Mouse (Mus musculus) megakaryocyte-erythroid progenitor cell, adult 5-6 weeks (primary cell): ENCODE measurements around the gene Gm6034. TPM values are rescaled to one million over a fixed set of nuclear protein-coding genes. Genes with fewer than 3 reads are reported as not detected.
"Not testable (repeated sequence)": the region's sequence is repeated elsewhere in the genome, so short reads cannot be mapped to it uniquely, and the experiment has no call there.

Experiments used
- ATAC-seq: replicated peaks from 2 replicates; pipeline ENCODE4 v1.8.0; 2016; ENCODE audit warnings: mild to moderate bottlenecking, inconsistent platforms; ENCODE audit not compliant: severe bottlenecking, poor library complexity, low FRiP score, low TSS enrichment
- total RNA-seq, 2 experiments: library from RNA; stranded (forward) in 1 of 2; stranded (reverse) in 1 of 2; fragments of 200-1000, 215-1000 nt in 1 of 2; fragments of >200 nt in 1 of 2; fragmentation: Nextera tagmentation in 1 of 2; gene quantifications; 2 replicates each; pipeline ENCODE4 v1.2.3; 2014 to 2017

Gm6034 gene
- 0.52 TPM in 1 of 2 replicates, not detected in the other for total RNA-seq (2014; fragmentation: Nextera tagmentation)
- total RNA-seq (2017), result not detected in 2 replicates

DNA sequence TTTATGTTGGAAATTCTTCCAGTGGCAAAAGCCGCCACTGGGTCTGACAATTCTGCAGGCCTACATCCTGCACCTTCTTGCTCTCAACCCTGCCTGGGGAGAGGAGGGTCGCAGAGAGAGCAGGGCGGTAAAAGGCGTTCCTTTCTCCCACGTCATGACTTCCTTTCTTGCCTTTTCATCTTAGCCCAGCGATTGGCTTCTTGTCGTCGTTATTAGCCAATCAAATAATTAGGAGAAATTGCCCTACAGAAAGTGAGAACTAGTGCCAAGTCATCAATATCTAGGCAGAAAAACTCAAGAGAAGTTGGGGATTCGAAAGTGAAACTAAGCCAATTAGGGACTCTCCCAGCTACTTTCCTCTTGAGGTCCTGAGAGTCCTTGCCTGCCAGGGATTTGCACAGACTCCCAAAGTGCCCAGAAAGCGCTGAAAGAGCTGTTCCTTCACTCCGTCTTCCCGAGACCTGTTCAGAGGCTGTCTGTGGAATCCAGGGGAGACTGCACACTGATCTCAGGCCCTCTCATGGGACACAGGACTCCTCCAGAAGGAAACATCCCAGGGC, at the start of gene Gm6034, which contains the start of gene H2-T22:
Gene Gm6034, plus strand, starts transcription at position 352 of the 560 bp plus-strand sequence.
Gene H2-T22, minus strand, starts transcription at position 138 of the 560 bp plus-strand sequence.
- ATAC-seq, result peak; percentile 93

DNA sequence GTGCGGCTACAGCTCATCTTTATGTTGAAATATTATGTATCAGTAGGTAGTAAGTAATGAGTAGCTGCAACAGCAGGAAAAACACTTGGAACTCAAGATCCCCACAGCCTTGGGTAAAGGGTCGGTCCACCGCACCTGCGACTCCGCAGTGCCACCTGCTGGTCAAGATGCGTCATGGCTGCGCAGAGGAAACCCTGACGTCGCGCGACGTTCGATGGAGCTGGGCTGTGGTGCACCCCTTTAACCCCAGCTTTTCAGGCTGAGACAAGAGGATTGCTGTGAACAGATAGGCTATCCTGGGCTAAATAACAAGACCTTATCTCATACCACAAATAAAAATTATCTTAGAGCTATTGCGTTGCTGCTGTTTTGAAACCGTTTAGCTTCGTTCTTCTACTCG, 49.1 kb upstream of the Gm6034 start:
- peak; percentile 47 for ATAC-seq

DNA sequence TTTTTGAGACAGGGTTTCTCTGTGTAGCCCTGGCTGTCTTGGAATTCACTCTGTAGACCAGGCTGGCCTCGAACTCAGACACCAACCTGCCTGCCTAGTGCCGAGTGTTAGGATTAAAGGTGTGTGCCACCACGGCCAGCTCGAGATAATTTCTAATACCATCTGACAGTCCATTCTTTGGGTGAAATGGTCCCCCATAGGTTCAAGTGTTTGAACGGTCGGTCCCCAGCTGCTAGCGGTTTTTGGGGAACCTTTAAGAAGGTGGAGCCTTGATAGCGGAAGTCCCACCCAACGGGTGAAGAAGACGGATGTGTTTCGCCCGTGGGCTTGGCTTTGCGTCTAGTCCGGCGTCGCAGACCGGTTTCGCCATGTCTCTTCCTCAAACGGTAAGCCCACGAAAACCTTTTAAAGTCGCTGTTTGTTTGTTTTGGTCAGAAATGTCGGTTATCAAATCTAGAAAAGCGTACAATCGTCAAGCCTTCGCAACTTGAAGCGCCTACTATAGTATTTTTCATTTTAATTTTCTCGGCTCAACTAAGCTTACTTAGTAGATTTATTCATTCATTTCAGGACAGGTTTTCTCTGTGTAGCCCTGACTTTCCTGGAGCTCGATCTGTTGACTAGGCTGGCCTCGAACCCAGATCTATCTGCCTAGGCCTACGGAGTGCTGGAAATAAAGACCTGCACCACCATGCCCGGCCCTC, 48.4 kb upstream of the Gm6034 start:
- ATAC-seq, result peak; percentile 46

DNA sequence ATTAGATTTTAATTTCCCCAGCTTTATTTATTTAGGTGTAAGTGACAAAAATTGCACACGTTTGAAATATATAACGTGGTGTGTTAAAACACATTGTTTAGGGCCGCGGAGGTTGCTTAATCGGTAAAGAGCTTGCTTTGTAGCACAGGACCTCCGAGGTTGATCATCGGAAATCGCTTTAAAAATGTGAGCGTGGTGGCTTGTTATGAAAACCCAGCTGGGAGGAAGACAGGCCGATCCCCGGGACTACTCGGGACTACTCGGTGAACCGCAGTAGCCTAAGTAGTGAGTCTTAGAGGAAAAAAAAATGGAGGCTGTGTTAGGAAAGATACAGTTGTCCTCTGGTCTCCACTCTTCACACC, 47.9 kb upstream of the Gm6034 start:
- no peak for ATAC-seq

DNA sequence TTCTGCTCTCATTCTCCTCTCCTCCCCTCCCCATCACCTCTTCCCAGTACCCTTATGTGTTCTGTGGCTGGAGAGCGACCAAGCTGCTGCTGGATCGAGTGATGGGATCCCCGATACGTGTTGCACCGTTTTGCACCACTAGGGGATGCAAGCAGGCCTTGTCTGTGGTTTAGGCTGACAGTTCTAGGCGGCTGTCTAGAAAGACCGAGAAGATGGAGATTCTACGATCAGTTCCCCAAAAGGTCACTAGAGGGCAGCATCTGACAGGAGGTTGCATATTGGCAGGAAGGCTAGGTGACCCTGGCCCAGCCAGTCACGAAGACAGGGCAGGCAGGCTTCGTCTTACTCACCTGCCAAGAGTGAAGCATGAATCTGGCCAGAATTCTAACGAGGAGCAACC, 45.8 kb upstream of the Gm6034 start:
- peak; percentile 64 for ATAC-seq

DNA sequence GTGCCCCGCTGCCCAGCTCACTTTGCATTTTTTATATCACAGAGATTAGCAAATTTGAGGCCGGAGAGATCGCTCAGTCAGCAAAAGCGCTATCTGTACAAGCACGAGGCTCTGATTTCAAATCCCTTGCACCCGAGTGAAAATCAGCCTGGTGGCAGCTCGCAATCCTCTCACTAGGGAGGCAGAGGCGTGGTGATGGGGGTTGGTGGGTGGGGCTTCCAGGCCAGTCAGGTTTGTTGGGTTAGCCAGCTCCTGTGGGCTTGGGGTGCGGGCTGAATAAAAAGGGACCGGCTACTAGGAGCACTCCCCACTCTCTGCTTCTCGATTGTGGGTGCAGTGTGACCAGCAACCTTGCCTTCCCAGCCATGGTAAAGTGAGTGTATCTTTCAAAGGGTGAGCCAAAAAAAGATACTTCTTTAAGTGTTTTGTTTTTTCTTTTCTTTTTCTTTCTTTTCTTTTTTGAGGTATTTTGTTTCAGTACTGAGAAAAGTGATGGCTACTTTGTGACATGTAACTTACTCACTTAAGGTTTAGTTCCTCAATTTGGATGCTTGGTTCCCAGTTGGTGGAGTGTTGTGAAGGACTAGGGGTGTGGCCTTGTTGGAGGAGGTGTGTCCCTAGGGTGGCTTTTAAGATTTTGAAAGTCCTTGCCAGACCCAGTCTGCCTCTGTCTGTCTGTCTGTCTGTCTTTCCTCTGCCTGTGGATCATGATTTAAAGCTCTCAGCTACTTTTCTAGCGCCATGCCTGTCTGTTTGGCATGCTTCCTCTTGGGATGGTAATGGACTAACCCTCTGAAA, 44.8 kb upstream of the Gm6034 start:
- no peak for ATAC-seq

DNA sequence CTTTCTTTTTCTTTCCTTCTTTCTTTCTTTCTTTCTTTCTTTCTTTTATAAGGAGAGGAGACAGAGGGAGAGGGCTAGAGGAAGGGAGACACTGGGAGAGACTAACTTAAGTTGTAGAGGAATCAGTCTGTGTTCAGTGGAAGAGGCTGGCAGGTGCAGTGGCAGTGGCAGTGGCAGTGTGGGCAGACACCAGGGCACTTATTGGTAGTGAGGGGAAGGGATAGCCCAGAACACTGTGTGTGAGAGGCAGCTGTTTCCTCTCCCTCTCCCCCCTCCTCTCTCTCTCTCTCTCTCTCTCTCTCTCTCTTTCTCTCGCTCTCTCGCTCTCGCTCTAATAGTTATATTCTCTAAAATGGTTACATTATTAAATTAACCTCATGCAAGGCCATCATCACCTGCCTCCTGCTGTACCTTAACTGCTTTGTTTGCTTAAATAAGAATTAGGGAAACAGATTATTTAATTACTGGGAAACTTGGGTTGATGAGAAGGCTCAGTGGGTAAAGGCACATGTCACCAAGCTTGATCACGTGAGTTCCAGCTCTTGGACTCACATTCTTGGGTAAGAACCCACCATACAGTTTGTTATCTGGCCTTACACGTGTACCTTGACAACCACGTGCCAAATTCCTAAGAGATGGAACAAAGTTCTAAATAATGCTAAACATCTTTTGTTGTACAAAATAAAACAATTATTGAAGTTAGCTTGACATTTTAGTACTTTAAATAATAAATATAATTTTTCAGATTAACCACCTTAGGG, 44.0 kb upstream of the Gm6034 start:
- ATAC-seq, result no peak

DNA sequence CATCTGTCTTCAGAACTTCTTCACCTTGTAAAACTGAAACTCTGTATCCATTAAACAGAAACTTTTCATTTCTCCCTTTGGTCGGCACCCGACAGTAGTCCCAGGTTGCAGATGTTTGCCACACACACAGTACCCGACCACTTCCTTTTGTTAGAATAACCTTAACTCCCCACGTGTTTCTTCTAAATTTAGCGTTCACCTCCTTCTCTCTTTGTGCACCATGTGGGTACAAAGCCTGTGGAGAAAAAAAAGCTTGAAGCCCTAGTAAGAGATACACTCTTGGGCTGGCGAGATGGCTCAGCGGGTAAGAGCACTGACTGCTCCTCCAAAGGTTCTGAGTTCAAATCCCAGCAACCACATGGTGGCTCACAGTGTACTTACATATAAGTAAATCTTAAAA, 43.4 kb upstream of the Gm6034 start:
- ATAC-seq, result no peak

DNA sequence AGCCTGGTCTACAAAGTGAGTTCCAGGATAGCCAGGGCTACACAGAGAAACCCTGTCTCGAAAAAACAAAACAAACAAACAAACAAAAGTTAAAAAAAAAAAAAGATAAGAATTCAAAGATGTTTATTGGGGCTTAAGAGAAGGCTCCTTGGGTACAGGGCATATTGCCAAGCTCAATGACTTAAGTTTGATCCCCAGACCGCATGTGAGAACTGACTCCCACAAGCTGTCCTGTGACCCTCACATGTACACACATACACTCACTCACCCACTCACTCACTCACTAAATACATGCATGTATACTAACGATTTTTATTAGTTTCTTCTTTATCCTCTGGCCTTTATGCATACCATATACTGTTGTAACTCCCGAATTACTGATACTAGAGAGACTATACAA, 42.4 kb upstream of the Gm6034 start:
- no peak for ATAC-seq

DNA sequence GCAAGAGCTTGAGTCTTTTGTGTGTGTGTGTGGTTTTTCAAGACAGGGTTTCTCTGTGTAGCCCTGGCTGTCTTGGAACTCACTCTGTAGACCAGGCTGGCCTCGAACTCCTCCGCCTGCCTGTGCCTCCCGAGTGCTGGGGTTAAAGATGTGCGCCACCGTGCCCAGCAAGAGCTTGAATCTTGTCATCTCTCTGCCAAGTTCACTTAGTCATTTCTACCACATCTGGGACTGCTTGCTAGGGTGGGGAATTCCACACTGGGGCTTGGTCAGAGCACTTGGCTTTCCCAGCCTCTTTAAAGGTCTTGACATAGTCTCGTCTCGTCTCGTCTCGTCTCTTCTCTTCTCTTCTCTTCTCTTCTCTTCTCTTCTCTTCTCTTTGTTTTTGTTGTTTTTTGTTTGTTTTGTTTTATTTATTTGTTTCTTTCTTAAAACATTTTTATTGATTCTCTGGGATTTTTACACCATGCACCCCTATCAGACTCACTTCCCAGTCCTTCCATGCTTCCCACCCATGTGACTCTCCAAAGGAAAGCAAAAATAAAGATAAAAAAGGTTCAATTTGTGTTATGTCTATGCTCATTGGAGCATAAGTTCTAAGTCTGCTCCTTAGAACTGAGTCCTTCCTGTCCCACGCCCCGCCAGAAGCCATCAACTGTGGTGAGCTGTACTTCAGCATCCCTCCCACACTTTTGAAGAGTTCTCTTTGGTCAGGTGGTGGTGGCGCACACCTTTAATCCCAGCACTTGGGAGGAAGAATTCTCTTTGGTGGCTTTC, 41.5 kb upstream of the Gm6034 start:
- ATAC-seq, result no peak

DNA sequence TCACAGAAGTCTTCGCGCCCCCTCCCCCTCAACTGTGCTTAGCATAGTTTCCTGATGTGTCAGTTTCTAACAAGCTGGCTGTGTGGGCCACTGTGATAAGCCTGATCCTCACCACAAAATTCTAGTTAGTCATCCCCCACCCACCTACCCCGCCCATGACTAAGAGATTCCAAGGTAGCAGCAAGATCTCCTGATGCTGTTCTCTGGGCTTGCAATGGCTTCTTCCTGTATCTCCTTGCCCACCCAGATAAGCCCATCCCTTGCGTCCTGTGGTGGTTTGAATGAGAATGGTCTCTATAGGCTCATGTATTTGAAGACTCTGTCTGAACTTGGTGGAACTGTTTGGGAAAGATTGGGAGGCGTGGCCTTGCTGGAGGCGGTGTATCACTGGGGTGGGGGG, 40.8 kb upstream of the Gm6034 start:
- peak; percentile 77 for ATAC-seq

DNA sequence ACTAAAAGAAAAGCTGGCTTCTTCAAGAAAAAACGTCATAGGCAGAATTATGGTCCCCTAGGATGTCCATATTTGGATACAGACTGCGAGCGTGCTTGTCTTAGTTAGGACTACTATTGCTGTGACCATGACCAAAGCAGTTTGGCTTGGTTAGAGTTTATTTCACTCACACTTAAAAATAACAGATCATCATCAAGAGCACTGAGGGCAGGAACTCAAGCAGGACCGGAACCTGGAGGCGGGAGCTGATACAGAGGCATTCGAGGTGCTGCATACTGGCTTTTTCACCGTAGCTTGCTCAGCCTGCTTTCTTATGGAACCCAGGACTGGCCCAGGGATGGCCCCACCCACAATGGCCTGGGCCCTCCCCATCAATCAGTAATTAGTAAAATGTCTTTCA, 39.4 kb upstream of the Gm6034 start:
- ATAC-seq, result no peak

DNA sequence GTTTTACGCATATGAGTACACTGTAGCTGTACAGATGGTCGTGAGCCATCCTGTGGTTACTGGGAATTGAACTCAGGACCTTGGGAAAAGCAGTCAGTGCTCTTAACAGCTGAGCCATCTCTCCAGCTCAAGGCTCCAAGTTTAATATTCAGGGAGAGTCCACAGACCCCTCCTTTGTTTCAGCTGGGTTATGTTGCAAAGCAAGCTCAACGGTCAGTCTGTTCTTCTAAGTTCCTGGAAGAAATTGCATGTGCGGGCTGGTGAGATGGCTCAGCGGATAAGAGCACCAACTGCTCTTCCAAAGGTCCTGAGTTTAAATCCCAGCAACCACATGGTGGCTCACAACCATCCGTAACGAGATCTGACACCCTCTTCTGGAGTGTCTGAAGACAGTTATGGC, 38.4 kb upstream of the Gm6034 start:
- ATAC-seq, result not testable (repeated sequence)

DNA sequence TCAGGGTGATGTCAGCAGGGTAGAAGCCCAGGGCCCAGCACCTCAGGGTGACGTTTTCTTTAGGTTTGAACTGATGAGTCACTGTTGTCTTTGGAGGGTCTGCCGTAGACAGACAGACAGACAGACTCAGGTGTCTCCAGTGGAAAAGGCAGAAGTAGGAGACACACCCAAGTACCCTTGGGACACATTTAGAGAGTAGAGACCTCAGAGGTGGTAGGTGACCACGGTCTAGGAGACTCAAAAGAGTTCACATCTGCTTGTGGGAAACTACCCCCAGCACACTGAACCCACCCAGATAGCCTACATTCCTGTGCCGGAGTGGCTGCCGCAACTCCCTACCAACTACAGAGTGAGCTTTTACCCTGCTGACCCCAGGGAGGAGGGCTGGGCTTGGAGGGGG, 27.8 kb upstream of the Gm6034 start:
- ATAC-seq, result no peak

DNA sequence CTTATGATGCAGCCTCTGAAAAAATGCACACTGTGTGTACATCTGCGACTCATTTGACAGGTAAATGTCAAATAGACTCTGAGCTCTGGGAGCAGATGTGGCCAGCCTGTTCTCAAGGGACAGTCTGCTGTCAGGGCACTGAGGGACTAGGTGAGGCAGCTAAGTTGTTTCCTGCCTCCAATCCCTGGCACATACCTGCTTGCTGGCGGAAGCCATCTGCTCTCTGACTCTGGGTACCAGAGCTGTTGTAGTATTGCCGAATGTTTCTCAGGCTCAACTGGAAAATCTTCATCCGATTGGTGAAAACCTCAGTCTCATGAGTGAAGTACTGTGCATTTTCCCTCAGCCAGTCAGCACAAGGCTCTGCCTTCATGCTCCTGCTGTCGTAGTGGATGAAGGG, 25.7 kb upstream of the Gm6034 start:
- no peak for ATAC-seq

DNA sequence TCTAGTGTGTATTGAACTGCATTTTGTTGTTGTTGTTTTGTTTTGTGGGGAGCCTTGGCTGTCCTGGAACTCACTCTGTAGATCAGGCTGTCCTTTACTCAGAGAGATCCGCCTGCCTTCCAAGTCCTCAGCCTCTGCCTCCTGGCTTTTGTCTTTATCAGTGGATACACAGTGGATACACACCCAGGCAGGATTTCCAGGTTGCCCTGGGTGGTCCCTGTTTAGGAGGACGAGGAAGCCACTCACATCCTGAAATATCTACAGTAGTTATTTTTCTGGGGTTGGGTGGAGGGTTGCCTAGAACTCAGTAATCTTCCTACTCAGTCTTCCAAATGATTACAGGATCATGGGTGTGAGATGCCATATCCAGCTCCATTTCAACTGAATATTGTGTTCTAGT, 23.8 kb upstream of the Gm6034 start:
- ATAC-seq, result no peak

DNA sequence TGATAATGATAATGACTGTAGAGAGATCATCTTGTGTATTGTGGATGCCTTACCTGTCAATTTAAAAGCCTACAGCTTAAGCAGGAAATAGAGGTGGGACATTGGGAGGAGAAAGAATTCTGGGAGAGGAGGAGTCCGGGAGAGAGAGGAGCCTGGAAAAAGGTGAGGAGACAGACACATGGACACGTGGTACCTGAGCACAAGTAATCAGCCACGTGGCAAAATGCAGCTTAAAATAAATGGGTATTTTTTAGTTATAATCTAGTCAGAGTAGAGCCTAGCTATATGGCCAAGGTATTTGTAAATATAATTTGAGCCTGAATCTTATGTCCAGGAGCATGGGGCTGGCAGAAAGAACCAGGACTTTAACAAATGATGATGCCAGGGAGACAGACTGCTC, 23.2 kb upstream of the Gm6034 start:
- ATAC-seq, result no peak

DNA sequence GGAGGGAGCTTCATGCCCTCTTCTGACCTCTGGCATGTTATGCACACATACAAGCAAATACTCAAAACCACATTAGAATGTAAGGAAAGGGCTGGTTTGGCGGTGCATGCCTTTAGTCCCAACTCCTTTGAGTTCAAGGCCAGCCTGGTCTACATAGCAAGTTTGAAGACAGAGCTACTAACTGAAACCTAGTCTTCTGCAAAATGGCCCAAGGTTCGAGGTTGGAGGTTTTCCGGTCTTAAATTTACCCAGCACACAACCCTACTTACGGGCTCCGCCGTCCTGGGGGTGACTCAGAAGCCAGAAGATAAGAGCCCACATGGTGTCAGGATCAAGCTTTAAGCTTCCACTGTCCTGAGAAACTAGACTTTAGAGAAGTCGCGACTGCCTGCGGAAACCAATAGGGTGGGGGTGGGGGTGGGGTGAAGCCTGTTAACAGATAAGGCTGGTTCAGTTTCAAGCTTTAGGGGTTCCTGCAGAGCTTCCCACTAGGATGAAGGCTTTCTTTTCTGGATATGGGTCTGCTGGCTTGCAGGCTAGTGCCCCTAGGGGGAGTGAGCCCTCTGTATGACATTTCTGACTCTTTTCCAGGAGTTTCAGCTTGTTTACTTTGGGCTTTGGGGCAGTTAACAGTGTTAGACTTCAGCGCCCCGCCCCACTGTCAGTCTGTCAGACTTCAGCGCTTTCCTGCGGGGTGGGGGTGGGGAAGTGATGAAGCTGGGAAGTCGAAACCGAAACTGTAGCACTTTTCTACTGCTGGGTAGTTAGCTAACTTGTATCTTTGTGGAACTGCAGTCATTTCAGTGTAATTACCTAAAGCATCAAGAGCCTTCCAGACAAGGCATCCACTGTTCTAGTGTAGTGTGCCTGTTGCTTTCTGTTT, 22.3 kb upstream of the Gm6034 start, which contains the start of gene H2-T24:
Gene H2-T24, minus strand, starts transcription at position 370 of the 883 bp plus-strand sequence.
- peak; percentile 78 for ATAC-seq
